Mouse (Mus musculus) neutrophil, adult 59 days (primary cell): ENCODE measurements around the gene Terb2. TPM values are rescaled to one million over a fixed set of nuclear protein-coding genes. Genes with fewer than 3 reads are reported as not detected.

Experiments used
- total RNA-seq, 2 experiments: library from RNA; stranded (reverse); gene quantifications; 1 replicate in 1 of 2; 2 replicates in 1 of 2; pipeline ENCODE4 v1.2.4; 2023

Gene Terb2
- total RNA-seq, result not detected

DNA sequence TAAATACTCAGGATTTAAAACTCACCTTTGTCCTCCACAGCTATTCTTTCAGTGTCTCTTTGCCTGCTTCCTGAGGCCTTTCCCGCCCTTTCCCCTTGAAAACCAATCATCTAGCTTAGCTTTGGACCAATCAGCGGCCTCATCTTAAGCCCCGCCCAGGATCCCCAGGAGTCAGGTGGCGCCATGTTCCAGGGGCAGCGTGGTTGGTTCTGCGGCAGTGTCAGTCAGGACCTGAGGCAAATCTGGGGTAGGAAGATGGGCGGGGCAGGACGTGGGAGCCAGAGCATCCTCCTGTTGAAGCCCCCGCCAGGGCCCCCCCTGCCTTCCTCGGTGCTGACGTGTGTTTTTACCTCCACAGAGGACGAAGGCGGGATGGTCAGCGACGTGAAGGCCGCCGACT is at the start of gene Terb2, which contains the start of gene Patl2:
Gene Terb2, plus strand, starts transcription at position 167 of the 400 bp plus-strand sequence.
Gene Patl2, minus strand, starts transcription at position 84 of the 400 bp plus-strand sequence.

DNA sequence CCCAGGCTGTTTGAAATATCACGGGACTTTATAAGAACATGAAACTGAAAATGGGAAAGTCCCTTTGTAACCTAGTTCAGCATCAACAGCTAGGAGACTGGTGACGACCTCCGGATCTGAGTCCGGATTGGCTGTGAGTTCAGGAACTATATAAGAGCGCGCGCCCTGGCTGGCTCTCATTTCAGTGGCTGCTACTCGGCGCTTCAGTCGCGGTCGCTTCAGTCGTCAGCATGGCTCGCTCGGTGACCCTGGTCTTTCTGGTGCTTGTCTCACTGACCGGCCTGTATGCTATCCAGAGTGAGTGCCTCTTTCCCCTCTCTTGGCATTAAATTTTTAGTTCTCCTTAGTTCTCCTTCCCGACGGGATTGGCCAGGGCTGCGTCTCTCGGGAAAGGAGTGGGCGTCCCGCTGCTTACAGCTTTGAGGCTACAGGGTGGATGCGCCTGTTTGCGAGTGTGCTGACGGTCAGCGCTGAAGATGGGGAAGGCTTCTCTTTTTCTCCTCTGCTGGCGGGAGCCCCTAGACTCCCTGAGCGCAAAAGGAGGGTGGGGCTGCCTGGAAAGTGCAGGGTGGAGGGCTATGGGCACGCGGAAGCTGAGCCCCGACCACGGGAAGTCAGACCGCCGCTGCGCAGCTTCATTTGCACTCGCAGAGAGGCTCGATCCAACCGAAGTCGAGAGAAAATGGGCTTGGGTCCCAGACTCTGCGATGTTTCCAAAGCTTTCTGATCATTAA is 38.4 kb upstream of the Terb2 start, which contains the start of gene B2m:
Gene B2m, plus strand, starts transcription at position 179 of the 734 bp plus-strand sequence.

DNA sequence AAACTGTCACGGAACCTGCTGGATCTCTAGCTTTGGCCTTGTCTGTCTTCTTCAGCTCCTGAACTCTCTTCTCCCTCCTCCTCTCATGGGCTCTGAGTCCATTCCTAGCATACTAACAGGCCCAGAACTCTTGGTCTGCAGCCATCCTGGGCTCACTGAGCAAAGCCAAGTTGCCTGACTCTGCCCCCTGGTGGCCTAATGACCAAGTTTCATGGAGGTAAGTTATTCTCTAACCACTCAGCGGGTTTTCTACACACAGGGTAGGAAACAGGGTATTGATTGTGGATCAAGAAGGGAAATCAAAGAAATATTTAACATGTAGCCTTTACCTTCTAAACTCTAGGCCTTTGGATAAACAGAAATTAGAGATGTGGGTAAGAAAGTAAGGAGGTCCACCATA is 25.4 kb upstream of the Terb2 start, which contains the start of gene Trim69:
Gene Trim69, plus strand, starts transcription at position 21 of the 400 bp plus-strand sequence.

DNA sequence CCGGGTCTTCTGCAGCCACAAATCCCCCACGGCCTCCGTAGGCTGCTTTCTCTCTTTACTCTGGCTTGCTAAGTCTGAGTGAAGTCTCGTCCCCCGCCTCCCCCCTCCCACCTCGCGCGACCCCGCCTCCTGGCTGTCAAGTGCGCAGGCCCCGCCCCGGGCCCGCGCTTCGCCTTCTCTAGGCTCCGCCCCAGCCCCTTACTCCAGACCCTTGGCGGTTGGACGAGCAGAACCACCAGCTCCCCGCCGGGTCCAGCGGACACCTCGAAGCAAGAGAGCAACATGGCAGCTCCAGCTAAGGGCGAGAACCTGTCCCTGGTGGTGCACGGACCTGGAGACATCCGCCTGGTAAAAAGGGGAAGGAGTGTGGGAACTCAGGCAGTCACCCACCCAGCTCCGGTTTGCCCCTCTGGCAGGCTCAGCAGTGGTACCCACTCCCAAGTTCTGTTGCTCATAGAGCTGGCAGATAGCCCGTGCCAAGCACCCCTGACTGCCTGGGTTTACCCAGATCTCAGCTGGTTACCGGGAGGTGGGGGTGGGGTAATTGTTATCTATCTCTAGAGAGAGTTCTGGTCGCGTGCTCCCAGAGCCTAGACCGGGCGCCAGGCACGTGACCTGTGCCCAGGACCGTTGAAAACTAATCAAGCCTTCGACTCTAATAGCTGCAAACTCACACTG is 48.7 kb downstream of the Terb2 start, which contains the start of gene Sord:
Gene Sord, plus strand, starts transcription at position 139 of the 678 bp plus-strand sequence.

Other genes starting within 250 kb of the Terb2 start
- gene Ctdspl2, start 230.3 kb upstream of the Terb2 start, total RNA-seq, result 10 to 100 TPM; 24.0 to 26.0 TPM
- not detected for gene Mageb3, start 230.2 kb upstream of the Terb2 start, total RNA-seq
- gene Eif3j1, start 157.7 kb upstream of the Terb2 start, total RNA-seq, result 10 to 100 TPM; 19.5 to 20.9 TPM
- gene Spg11, start 67.9 kb upstream of the Terb2 start, total RNA-seq, result 10 to 100 TPM; 25.1 to 25.4 TPM
- 1,000 to 10,000 TPM; 1,167 to 1,220 TPM for gene B2m, start 38.6 kb upstream of the Terb2 start, total RNA-seq
- under 1 TPM in 1 of 2 experiments, not detected in 1; 0.27 TPM for gene Trim69, start 25.6 kb upstream of the Terb2 start, total RNA-seq
- gene Patl2, start 83 bp upstream of the Terb2 start, total RNA-seq, result not detected
- gene Sord, start 48.5 kb downstream of the Terb2 start, total RNA-seq, result 10 to 100 TPM; 17.1 to 19.6 TPM
- not detected for gene Duox2, start 112.2 kb downstream of the Terb2 start, total RNA-seq
- not detected for gene Duoxa2, start 112.6 kb downstream of the Terb2 start, total RNA-seq
- gene Duoxa1, start 127.5 kb downstream of the Terb2 start, total RNA-seq, result not detected
- not detected for gene Duox1, start 129.4 kb downstream of the Terb2 start, total RNA-seq
- 1 to 10 TPM; 1.3 to 3.0 TPM for gene Shf, start 182.9 kb downstream of the Terb2 start, total RNA-seq
- 10 to 100 TPM; 38.5 to 43.5 TPM for gene Slc28a2, start 240.2 kb downstream of the Terb2 start, total RNA-seq